Comparison of ENCODE assay signal across 10 mouse cellular contexts in genomic region chr4:124707381-124708199, GRCm38 (mm10). TPM values are rescaled to one million over a fixed set of nuclear protein-coding genes. Genes with fewer than 3 reads are reported as not detected.
DNase-seq lines count a peak whose midpoint lies in the region; ATAC-seq and TF ChIP-seq lines count a peak whose summit lies in the region.
"Not testable (repeated sequence)": the region's sequence is repeated elsewhere in the genome, so short reads cannot be mapped to it uniquely, and the experiment has no call there.
"Had no signal": no experiment of that assay in that cellular context is flagged by ENCODE, and none has a peak within 500 bp of the region (broad histone marks: within the 10 kb centered on the region; RNA-seq: fewer than 3 reads in every experiment).

No protein-coding gene starts in this region.

- H3K4me2 ChIP-seq in heart, embryonic 16.5 days (ENCODE audit: low read depth, low read length); liver, embryonic 13.5 days; stomach, embryonic 14.5 days (replicated peaks; ENCODE audit: low read depth, low read length): not testable (repeated sequence)

- in situ Hi-C loops in ES-E14 (cut with MboI; ENCODE audit: low sequenced_read_pairs in 2 of 2, unreplicated experiment in 2 of 2): not testable (repeated sequence)

- H3K4me1 ChIP-seq in ES-E14 (ENCODE audit: control insufficient read depth in 2 of 2, insufficient read depth in 2 of 2, low read length in 2 of 2, poor library complexity in 1 of 2): peaks cover 4 to 34% of the 10 kb centered on the region in 2 experiments; a peak in 3 of 4 replicates
- H3K4me1 ChIP-seq in embryonic facial prominence, embryonic 10.5 days: peaks cover 81% of the 10 kb centered on the region
- peaks cover 41% of the 10 kb centered on the region for H3K4me1 ChIP-seq in heart, embryonic 16.5 days (ENCODE audit: control insufficient read depth, insufficient read depth, low read length)
- H3K4me1 ChIP-seq in liver, embryonic 13.5 days (replicated peaks): peaks cover 78% of the 10 kb centered on the region
- H3K4me1 ChIP-seq in stomach, embryonic 14.5 days (ENCODE audit: control insufficient read depth, insufficient read depth, low read length): peaks cover 45% of the 10 kb centered on the region

- intact Hi-C loops in gastrocnemius, adult 2 months (cut with DNase I): not testable (repeated sequence)

- not testable (repeated sequence) for H3K9ac ChIP-seq in ES-E14 (ENCODE audit: insufficient read depth, low read depth, low read length, poor library complexity, severe bottlenecking); heart, embryonic 16.5 days (ENCODE audit: low read length); liver, embryonic 13.5 days; stomach, embryonic 14.5 days (replicated peaks; ENCODE audit: low read depth, low read length)

- TF ChIP-seq CTCF in gastrocnemius, adult 2 months (IDR thresholded peaks at IDR 0.05): not testable (repeated sequence)

- not testable (repeated sequence) for ATAC-seq in heart, embryonic 16.5 days (replicated peaks; ENCODE audit: extremely low read depth, insufficient read depth, low FRiP score); liver, embryonic 13.5 days (ENCODE audit: low read depth); stomach, embryonic 14.5 days (ENCODE audit: insufficient number of reproducible peaks, insufficient read depth, low FRiP score, low read depth)

- DNase-seq in ES-E14 (ENCODE audit: low read depth, low spot score); embryonic facial prominence, embryonic 10.5 days (ENCODE audit: low spot score); liver, embryonic 13.5 days: not testable (repeated sequence)
- DNase-seq in gastrocnemius, adult 2 months: peak; percentile 48
- DNase-seq in kidney, postnatal 10 days: peak; percentile 27
- DNase-seq in yolk sac, embryonic 10.5 days (ENCODE audit: low spot score): peak; percentile 3

- 88% methylated on average over 25 of the region's 25 CpGs for WGBS in embryonic facial prominence, embryonic 10.5 days
- 88% methylated on average over 25 of the region's 25 CpGs for WGBS in heart, embryonic 16.5 days
- 78% methylated on average over 25 of the region's 25 CpGs for WGBS in liver, embryonic 13.5 days (ENCODE audit: insufficient replicate concordance)
- whole genome bisulfite sequencing in stomach, embryonic 14.5 days: 89% methylated on average over 25 of the region's 25 CpGs

- not testable (repeated sequence) for H3K27ac ChIP-seq in ES-E14 (ENCODE audit: insufficient read depth, low read depth, low read length, poor library complexity, severe bottlenecking)
- peak overlapping the region; percentile 93 for H3K27ac ChIP-seq in embryonic facial prominence, embryonic 10.5 days (replicated peaks)
- peak overlapping the region; percentile 21; the same call in 1 of the 2 replicates for H3K27ac ChIP-seq in gastrocnemius, adult 2 months
- H3K27ac ChIP-seq in heart, embryonic 16.5 days (ENCODE audit: low read length): peak overlapping the region; percentile 96
- H3K27ac ChIP-seq in liver, embryonic 13.5 days: 0 out of 2 replicates have a peak overlapping the region, but pooled peaks have one; percentile 90
- peak overlapping the region; percentile 90; the same call in 1 of the 2 replicates for H3K27ac ChIP-seq in stomach, embryonic 14.5 days (ENCODE audit: low read length)

- H3K27me3 ChIP-seq in embryonic facial prominence, embryonic 10.5 days (replicated peaks; ENCODE audit: low read depth, poor library complexity, severe bottlenecking); heart, embryonic 16.5 days (ENCODE audit: control insufficient read depth, insufficient read depth, low read length); liver, embryonic 13.5 days; stomach, embryonic 14.5 days (ENCODE audit: control insufficient read depth, insufficient read depth, low read length): not testable (repeated sequence)

- H3K36me3 ChIP-seq in ES-E14 (ENCODE audit: control insufficient read depth, insufficient read depth, low read length, poor library complexity, severe bottlenecking); heart, embryonic 16.5 days (ENCODE audit: control insufficient read depth, insufficient read depth); stomach, embryonic 14.5 days (ENCODE audit: control insufficient read depth, insufficient read depth, low read length): not testable (repeated sequence)
- peaks cover 28% of the 10 kb centered on the region for H3K36me3 ChIP-seq in embryonic facial prominence, embryonic 10.5 days (replicated peaks)
- peaks cover 14% of the 10 kb centered on the region for H3K36me3 ChIP-seq in liver, embryonic 13.5 days

- H3K9me3 ChIP-seq in ES-E14 (ENCODE audit: control insufficient read depth, insufficient read depth, low read depth, low read length); embryonic facial prominence, embryonic 10.5 days; heart, embryonic 16.5 days (replicated peaks; ENCODE audit: control insufficient read depth, low read length); liver, embryonic 13.5 days (replicated peaks); stomach, embryonic 14.5 days (ENCODE audit: control insufficient read depth, low read depth, low read length): not testable (repeated sequence)

- H3K4me3 ChIP-seq in ES-E14 (ENCODE audit: insufficient read depth in 1 of 2, low read depth in 1 of 2, low read length in 2 of 2, poor library complexity in 1 of 2, severe bottlenecking in 1 of 2): peak overlapping the region; percentile 22 to 45; a peak in 2 of 4 replicates
- not testable (repeated sequence) for H3K4me3 ChIP-seq in embryonic facial prominence, embryonic 10.5 days; gastrocnemius, adult 2 months; heart, embryonic 16.5 days (ENCODE audit: low read length); liver, embryonic 13.5 days (replicated peaks); stomach, embryonic 14.5 days (ENCODE audit: low read depth, low read length)

RNA-seq across cellular contexts. Expression of gene Sf3a3, which starts 7.0 kb away (rescaled TPM):
- 91.6 and 117 TPM in 2 replicates for total RNA-seq in ES-E14 (2012; rRNA removed)
- polyA plus RNA-seq in embryonic facial prominence, embryonic 10.5 days (2016; fragmentation: Nextera tagmentation; extraction: Ambion mirVana): 265 and 267 TPM in 2 replicates
- total RNA-seq in gastrocnemius, adult 2 months (2021): 10 to 100 TPM; 11.1 to 14.3 TPM
- polyA plus RNA-seq in heart, embryonic 16.5 days (2015; fragmentation: Nextera tagmentation; extraction: Ambion mirVana): 77.7 and 95.1 TPM in 2 replicates
- polyA plus RNA-seq in liver, embryonic 13.5 days (2015; fragmentation: Nextera tagmentation; extraction: Ambion mirVana): 91.3 and 101 TPM in 2 replicates
- 145 and 150 TPM in 2 replicates for polyA plus RNA-seq in stomach, embryonic 14.5 days (2014; fragmentation: Nextera tagmentation; extraction: Ambion mirVana)

RNA-seq across cellular contexts. Expression of gene Fhl3, which starts 7.1 kb away (rescaled TPM):
- 7.5 and 13.7 TPM in 2 replicates for total RNA-seq in ES-E14 (2012; rRNA removed)
- 10.8 and 15.5 TPM in 2 replicates for polyA plus RNA-seq in embryonic facial prominence, embryonic 10.5 days (2016; fragmentation: Nextera tagmentation; extraction: Ambion mirVana)
- 100 to 1,000 TPM; 151 to 515 TPM for total RNA-seq in gastrocnemius, adult 2 months (2021)
- 3.8 and 5.0 TPM in 2 replicates for polyA plus RNA-seq in heart, embryonic 16.5 days (2015; fragmentation: Nextera tagmentation; extraction: Ambion mirVana)
- polyA plus RNA-seq in liver, embryonic 13.5 days (2015; fragmentation: Nextera tagmentation; extraction: Ambion mirVana): 3.1 and 3.6 TPM in 2 replicates
- 19.5 and 20.4 TPM in 2 replicates for polyA plus RNA-seq in stomach, embryonic 14.5 days (2014; fragmentation: Nextera tagmentation; extraction: Ambion mirVana)

RNA-seq across cellular contexts. Expression of gene Utp11, which starts 14.2 kb away (rescaled TPM):
- 29.2 and 39.7 TPM in 2 replicates for total RNA-seq in ES-E14 (2012; rRNA removed)
- polyA plus RNA-seq in embryonic facial prominence, embryonic 10.5 days (2016; fragmentation: Nextera tagmentation; extraction: Ambion mirVana): 70.8 and 78.6 TPM in 2 replicates
- 10 to 100 TPM; 17.5 to 21.5 TPM for total RNA-seq in gastrocnemius, adult 2 months (2021)
- 40.3 and 49.2 TPM in 2 replicates for polyA plus RNA-seq in heart, embryonic 16.5 days (2015; fragmentation: Nextera tagmentation; extraction: Ambion mirVana)
- polyA plus RNA-seq in liver, embryonic 13.5 days (2015; fragmentation: Nextera tagmentation; extraction: Ambion mirVana): 37.5 and 48.1 TPM in 2 replicates
- polyA plus RNA-seq in stomach, embryonic 14.5 days (2014; fragmentation: Nextera tagmentation; extraction: Ambion mirVana): 73.9 and 74.2 TPM in 2 replicates

RNA-seq across cellular contexts. Expression of gene Inpp5b, which starts 34.1 kb away (rescaled TPM):
- 12.6 and 14.0 TPM in 2 replicates for total RNA-seq in ES-E14 (2012; rRNA removed)
- polyA plus RNA-seq in embryonic facial prominence, embryonic 10.5 days (2016; fragmentation: Nextera tagmentation; extraction: Ambion mirVana): 25.0 and 25.2 TPM in 2 replicates
- 10 to 100 TPM in 1 of 2 experiments, 1 to 10 TPM in 1; 8.9 to 10.6 TPM for total RNA-seq in gastrocnemius, adult 2 months (2021)
- 16.3 and 16.8 TPM in 2 replicates for polyA plus RNA-seq in heart, embryonic 16.5 days (2015; fragmentation: Nextera tagmentation; extraction: Ambion mirVana)
- polyA plus RNA-seq in liver, embryonic 13.5 days (2015; fragmentation: Nextera tagmentation; extraction: Ambion mirVana): 43.2 and 49.7 TPM in 2 replicates
- polyA plus RNA-seq in stomach, embryonic 14.5 days (2014; fragmentation: Nextera tagmentation; extraction: Ambion mirVana): 27.4 and 31.1 TPM in 2 replicates

RNA-seq across cellular contexts. Expression of gene Pou3f1, which starts 51.0 kb away (rescaled TPM):
- total RNA-seq in ES-E14 (2012; rRNA removed): 6.2 and 9.5 TPM in 2 replicates
- polyA plus RNA-seq in embryonic facial prominence, embryonic 10.5 days (2016; fragmentation: Nextera tagmentation; extraction: Ambion mirVana): 1.7 and 2.5 TPM in 2 replicates
- under 1 TPM; 0.14 to 0.26 TPM for total RNA-seq in gastrocnemius, adult 2 months (2021)
- polyA plus RNA-seq in heart, embryonic 16.5 days (2015; fragmentation: Nextera tagmentation; extraction: Ambion mirVana): 0.15 and 0.17 TPM in 2 replicates
- polyA plus RNA-seq in liver, embryonic 13.5 days (2015; fragmentation: Nextera tagmentation; extraction: Ambion mirVana): not detected in 2 replicates
- 0.10 and 0.42 TPM in 2 replicates for polyA plus RNA-seq in stomach, embryonic 14.5 days (2014; fragmentation: Nextera tagmentation; extraction: Ambion mirVana)
- total RNA-seq: megakaryocyte, adult 5-6 weeks had no signal
- polyA plus RNA-seq: activated CD4-positive, CD25-positive, alpha-beta regulatory T cell, adult 4 months had no signal
